Mouse (Mus musculus) small intestine, adult 2 months (tissue): ENCODE data around the gene Rab10.

Source experiments
- CTCF ChIP-seq: fragments of 200-500 bp; IDR thresholded peaks from 2 replicates; pipeline ENCODE4 v1.5.1; 2012; ENCODE audit warnings: low read depth, mild to moderate bottlenecking, control low read depth, inconsistent platforms, low read length, moderate library complexity, mixed read lengths; ENCODE audit not compliant: insufficient replicate concordance, insufficient read length; ENCODE audit errors: extremely low read depth
- POLR2A ChIP-seq: fragments of 200-500 bp; IDR thresholded peaks from 2 replicates; pipeline ENCODE4 v1.6.1; 2012; ENCODE audit warnings: low read depth, mild to moderate bottlenecking, control low read depth, inconsistent platforms, low read length, moderate library complexity

GRCm38 (mm10) chr12:3355068-3355467, 45.3 kb upstream of the Rab10 start:
- TF ChIP-seq CTCF (no peak), POLR2A (no peak)
